Mouse (Mus musculus): Measurements from ENCODE around the gene Polr3gl.

Gene Polr3gl

DNA sequence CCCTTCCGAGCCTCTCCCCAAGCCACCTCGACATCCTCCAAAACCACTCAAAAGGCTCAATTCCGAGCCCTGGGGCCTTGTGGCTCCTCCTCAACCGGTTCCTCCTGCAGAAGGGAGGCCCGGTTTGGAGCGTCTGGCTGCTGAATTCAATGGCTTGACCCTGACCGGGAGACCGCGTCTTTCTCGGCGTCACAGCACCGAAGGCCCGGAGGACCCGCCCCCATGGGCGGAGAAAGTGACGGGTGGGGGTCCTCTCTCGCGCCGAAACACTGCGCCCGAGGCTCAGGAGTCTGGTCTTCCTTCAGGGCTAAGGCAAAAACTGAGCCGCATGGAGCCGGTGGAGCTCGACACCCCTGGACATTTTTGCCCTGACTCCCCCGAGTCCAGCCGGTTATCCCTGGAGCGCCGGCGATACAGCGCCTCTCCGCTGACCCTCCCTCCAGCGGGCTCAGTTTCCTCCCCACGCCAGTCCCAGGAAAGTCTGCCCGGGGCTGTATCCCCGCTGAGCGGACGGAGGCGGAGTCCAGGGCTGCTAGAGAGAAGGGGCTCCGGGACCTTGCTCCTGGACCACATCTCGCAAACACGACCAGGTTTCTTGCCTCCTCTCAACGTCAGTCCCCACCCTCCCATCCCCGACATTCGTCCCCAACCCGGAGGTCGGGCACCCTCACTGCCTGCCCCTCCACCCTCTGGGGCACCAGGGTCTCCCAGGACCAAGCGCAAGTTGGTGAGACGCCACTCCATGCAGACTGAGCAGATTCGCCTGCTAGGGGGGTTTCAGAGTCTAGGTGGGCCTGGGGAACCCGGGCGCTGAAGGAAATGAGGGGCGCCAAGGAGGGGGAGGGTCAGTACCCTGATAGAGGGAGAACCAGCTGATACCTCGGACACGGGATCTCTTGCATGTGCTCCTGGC is 4.4 kb upstream of the Polr3gl start:
- CTCF ChIA-PET = no interaction called here

DNA sequence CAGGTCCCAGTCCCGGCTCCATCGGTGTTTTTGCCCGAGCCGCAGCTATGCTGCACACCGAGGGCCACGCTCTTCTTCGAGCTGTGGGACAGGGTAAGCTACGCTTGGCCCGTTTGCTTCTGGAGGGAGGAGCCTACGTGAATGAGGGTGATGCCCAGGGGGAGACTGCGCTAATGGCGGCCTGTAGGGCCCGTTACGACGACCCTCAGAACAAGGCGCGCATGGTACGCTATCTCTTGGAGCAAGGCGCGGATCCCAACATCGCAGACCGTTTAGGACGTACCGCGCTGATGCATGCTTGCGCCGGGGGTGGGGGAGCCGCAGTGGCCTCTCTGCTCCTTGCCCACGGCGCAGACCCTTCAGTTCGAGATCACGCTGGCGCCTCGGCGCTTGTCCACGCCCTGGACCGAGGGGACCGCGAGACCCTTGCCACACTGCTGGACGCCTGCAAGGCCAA is 3.5 kb upstream of the Polr3gl start:
- CTCF ChIA-PET = interaction anchor here (0.6 to 1.1 kb wide), 2 partner anchors 43 to 55 kb away, joined by 3 to 4 read pairs; no protein-coding TSS in a partner anchor

DNA sequence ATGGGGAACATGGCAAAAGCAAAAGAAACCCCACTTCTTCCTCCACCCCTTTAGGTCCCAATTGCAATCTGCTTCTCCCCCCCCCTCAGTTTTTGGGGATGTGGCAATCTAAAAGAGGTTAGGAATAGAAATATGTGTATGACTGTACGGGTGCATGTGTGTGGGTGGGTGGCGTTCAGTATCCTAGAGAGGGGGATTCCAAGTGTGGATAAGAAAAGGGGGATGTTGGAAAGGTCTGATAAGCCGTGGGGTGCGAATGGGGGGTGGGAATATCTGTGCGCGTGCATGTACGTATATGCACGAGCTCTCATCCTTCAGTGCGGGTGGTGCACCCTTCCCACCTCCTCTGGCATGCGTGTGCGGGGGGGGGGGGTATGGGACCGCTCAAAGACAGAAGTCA is 2.9 kb upstream of the Polr3gl start:
- CTCF ChIA-PET = interaction anchor here (0.5 to 1.1 kb wide), 4 partner anchors 41 to 129 kb away, joined by 3 to 14 read pairs (median 4); no protein-coding TSS in a partner anchor

DNA sequence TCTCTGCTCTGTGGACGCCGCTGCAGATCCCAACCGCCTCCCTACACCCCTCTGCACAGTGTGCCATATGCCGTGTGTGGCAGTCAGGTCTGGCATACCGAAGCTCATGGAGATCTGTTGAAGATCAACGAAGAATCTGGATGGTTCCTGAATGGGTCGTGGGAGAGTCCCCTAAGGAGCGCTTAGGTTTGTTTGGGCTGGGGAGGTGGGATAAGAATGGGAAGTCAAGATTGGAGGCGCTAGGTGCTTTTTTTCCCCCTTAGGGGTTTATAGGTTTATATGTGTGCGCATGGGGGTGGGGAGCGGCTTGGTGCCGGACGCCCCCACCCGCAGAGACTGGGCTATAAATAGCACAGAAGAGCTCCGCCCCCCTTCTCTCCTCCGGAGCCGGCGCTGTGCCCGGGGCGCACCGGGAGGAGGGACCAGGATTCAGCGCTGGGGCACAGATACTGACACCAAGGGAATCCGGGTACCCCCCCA is 2.3 kb upstream of the Polr3gl start, which contains the start of gene Ankrd34a:
TSS of gene Ankrd34a (plus strand) at position 409 of the 480 bp plus-strand sequence.
- CTCF ChIA-PET = interaction anchor here (0.5 to 1.1 kb wide), 2 partner anchors 42 to 130 kb away, joined by 3 to 4 read pairs; no protein-coding TSS in a partner anchor

DNA sequence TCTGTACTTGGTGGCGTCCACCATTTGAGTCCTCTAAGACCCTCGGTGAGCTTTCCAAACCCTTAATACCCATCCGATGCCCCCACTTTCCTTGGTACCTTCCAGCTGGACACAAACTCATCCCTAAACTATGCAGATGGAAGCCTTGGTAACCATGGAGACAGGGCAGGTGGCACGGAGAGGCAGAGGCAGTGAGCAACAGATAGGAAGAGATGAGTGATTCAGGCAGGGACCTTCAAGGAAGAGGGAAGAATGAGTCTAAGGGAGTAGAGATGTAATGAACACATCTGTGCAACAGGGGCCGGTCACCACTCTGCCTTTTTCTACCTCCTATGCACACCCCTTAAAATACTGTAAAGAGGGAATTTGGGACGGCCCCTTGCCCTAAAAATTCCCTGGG is 1.7 kb upstream of the Polr3gl start:
- CTCF ChIA-PET = interaction anchor here (0.6 kb wide), 1 partner anchor 95 kb away, joined by 10 read pairs; no protein-coding TSS in a partner anchor

DNA sequence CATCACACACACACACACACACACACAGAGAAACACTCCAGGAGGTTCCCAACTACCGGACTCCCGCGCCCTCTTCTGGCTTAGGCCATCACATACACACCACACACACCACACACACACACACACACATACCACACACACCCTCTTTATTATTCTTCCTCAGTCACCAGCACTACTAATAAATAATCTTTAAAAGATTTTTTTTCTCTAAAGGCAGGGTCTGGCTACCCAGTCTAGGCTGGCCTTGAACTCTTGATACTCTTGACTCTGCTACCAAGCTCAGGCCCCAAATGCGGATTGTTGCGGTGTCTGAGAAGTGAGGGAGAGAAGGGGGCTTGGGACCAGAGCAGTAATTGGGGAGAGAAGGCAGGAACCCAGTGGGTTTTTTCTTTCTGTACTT is 870 bp upstream of the Polr3gl start:
- CTCF ChIA-PET = no interaction called here

DNA sequence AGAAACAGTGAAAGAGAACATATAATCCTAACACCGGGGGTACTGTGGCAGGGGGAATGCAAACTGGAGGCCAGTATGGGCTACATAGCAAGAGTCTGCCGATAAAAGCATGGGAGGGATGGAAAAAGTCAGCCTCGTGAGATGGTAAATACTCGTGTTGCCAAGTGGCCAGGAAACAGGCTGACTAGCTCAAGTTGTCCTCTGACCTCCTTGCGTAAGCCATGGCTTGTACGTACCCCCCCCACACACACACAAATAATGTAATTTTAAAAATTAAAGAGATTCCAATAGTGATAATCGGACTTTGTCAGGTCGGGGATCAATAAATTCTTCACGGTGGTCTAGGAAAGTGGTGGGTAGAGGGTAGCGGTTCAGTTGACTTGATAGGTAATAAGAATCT is 607 bp downstream of the Polr3gl start:
- CTCF ChIA-PET = interaction anchor here (0.6 kb wide), 1 partner anchor 427 kb away, joined by 3 read pairs; no protein-coding TSS in a partner anchor

DNA sequence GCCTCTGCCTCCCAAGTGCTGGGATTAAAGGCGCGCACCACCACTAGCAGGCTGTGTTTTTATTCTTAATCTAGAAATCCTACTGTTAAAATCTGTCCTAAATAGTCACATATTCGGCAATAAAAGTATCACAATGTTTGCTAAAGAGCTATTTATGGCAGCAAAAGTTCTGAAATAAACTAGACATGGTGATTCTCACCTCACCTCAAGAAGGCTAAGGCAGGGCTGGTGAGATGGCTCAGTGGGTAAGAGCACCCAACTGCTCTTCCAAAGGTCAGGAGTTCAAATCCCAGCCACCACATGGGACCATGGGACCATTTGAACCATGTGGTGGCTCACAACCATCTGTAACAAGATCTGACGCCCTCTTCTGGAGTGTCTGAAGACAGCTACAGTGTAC is 3.3 kb downstream of the Polr3gl start:
- CTCF ChIA-PET = no interaction called here

DNA sequence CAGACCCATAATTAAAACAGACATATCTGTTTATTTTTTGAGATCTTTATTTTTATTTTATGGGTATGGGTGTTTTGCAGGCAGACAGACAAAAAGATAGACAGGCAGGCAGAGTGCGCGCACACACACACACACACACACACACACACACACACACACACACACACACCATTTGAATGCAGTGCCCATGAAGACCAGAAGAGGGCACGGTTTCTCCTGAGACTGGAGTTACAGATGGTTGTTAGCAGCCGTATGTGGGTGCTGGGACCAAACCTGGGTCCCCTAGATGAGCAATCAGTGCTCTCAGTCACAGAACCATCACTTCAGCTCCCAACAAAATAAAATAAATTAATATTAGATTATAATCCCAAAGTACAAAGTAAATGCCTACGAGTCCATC is 10.6 kb downstream of the Polr3gl start:
- CTCF ChIA-PET = no interaction called here

DNA sequence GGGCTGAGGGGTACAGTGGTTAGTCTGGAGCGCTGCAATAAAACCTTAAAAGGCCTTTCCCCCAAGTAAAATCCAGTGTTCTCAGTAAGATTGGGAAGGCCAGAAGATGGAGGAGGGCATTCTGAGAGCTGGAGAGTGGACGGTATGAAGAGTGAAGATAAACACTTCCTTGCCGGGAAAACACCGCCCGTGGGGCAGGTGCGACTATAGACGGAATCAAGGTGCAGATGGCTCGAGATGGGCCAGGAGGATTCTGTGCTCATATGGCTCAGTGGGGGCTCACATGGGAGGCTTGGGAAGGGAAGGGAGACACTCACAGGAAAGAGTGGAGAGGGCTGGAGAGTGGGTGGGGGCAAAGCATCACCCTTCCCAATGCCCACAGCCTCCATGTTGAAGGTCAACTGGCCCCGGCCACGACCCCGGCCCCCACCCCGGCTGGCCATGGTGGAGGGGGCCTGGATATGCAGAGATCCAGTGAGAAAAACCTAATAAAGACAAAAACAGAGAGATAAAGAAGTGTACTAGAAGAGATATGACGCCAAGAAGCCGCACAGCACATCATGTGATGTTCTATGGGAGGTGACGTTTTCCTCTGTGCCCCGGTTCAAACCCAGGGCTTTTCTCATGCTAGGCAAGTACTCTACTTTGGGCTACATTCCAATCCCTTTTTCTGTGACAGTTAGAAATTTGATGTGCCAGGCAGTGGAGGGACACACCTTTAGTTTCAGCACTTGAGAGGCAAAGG is 12.0 kb downstream of the Polr3gl start:
- CTCF ChIA-PET = interaction anchor here (2.2 kb wide), 1 partner anchor 30 kb away, joined by 18 read pairs; no protein-coding TSS in a partner anchor

DNA sequence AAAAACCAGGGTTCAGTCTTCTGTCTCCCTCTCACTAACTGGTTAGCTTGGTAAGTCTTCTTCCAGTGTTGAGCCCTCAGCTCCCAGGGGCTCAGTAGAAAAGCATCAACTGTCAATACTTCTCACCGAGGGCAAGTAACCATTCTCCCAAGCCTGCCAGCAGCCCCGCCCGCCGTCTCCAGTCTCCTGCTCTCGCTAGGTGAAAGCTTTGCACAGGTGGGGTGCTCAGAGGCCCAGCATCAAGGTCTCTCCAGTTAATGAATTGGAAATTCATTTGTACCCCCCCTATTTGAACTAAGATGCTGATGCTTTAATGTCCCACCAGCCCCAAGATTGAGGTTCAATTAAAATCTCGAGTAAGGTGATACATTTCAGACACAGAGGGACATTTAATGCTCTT is 12.8 kb downstream of the Polr3gl start:
- CTCF ChIA-PET = interaction anchor here (0.7 to 2.2 kb wide), 4 partner anchors 21 to 35 kb away, joined by 3 to 18 read pairs (median 6); no protein-coding TSS in a partner anchor

DNA sequence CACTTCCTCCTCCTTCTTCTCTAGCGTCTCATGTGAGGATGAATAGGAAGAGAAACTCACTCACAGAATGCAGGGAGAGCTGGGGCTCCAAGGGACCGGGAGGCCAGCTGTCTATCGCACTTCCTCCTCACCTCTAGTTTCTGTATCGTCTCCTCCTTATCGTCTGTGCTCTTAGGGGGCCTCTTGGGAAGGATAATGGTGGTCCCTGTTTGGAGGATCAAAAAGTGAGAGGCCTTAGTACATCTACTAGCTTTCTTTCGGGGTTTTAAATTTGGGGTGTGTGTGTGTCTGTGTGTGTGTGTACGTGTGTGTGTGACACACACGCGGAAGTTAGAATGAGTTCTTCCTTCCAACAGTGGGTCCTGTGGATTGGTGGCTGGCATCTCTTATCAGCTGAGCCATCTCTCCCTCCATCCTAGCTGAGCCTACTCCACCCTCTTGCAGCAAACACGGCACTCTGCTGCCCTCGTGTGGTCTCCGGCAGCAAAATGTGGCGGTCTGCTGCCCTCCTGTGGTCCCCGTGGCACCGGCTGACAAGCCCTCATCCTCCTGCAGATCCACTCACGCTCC is 14.0 kb downstream of the Polr3gl start:
- CTCF ChIA-PET = interaction anchor here (0.5 to 2.2 kb wide), 6 partner anchors 13 to 60 kb away, joined by 3 to 18 read pairs (median 6); no protein-coding TSS in a partner anchor

DNA sequence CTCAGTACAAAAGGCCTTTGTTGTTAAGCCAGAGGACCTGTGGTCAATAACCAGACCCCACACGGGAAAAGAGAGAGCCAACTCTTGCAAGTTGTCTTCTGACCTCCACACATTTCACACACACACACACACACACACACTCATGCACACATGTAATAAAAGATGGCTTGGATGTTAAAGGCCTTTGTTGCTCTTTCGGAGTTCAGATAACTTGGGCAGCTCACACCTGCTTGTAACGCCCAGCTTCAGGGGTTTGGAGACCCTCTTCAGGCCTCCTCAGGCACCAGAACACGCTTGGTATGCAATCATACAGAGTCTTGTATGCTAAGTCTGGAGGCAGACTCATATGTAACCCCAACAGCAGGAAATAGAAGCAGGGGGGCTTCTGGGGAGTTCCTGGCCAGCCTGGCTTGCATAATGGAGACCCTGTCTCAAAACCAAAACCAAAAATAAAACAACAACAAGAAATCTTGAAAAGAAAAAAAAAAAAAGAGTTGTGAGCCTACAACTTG is 14.7 kb downstream of the Polr3gl start:
- CTCF ChIA-PET = interaction anchor here (0.7 to 2.2 kb wide), 3 partner anchors 12 to 269 kb away, joined by 4 to 18 read pairs (median 8); no protein-coding TSS in a partner anchor

DNA sequence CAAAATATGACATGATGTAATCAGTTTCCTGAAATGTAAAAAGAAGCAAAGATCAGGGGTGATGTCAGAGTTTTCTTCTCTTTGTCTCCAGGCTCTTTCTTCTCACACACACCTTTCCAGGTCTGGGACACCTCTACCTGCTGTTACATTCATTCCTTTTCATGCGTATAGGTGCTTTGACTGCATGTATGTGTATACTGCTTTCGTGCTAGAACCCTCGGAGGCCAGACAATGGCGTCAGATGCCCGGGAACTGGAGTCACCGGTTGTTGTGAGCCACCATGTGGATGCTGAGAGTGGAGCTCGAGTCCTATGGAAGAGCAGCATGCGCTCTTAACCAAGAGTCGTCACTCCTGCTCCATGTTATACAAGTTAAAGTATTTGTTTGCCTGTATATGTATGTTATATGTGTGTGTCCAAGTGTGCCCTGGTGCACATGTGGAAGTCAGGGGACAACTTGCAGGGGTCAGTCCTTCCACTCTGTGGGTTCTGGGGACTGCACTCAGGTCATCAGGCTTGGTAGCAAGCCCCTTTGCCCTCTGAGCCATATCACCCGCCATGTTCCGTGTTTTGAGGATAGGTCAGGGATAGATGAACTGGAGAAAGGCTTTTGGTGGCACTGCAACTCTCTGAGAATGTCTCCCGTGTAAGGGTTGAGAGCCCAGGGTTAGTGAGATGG is 15.3 kb downstream of the Polr3gl start:
- CTCF ChIA-PET = interaction anchor here (0.6 to 0.7 kb wide), 2 partner anchors 270 to 614 kb away, joined by 4 to 5 read pairs; no protein-coding TSS in a partner anchor

DNA sequence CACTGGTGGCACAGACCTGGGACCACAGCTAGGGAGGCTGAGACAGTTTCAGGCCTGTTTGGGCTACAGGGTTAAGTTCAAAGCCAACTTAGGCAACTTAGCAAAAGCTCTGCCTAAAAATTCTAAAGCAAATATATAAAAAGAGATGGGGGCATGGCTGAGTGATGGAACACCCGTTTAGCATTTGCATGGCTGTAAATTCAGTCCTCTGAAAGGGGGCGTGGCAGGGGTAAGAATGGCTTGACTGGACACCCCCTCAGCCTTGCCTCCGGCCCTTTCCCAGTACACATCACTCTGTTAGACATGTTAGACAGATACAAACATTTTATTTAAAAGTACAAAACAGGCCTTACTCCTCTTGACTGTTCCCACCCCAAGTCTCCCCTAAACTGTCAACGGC is 16.4 kb downstream of the Polr3gl start:
- CTCF ChIA-PET = interaction anchor here (0.9 to 1.7 kb wide), 3 partner anchors 15 to 76 kb away, joined by 3 to 5 read pairs (median 4); no protein-coding TSS in a partner anchor

DNA sequence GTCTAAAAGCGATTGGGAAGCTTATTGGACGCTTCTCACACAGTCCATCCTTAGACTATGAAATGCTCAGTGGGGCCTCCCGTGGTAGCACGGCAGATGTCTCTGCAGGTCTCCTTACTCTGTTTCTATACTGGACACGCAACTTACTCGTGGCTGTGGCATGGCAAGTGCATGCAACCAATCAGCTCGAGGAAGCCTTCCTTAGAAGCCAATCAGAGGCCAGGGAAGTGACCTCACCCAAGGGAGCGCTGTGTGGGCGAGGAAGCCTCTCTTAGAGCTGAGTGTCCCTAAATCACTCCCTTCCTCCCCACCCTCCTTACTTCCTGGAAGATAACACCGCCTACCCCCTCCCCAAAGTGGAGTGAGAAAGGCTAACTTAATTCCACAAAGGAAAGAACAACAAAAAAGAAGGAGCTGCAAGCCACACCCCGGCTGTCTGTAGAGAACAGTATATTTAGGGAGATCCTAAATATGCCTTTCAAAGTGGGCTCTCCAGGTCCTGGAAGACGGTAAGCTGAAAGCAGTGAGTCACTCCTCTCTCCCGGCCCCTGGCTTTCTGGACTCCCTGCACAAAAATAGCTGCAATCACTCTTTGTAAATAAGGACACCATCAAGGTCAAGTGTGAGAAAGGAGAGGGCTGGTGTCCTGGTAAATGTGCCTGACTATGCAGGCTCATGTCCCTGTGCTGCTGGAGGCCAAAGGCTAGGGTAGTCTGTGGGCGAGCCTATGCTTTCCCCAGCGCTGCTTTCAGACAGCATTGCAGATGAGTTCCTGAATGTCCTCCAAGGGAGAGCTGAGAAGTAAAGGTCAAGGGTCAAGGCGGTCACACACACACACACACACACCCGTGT is 17.1 kb downstream of the Polr3gl start, which contains the start of gene Gm16253:
TSS of gene Gm16253 (plus strand) at position 295 of the 852 bp plus-strand sequence.
- CTCF ChIA-PET = interaction anchor here (0.6 to 1.7 kb wide), 5 partner anchors 14 to 442 kb away, joined by 3 to 5 read pairs (median 4); partner anchors contain the start of gene Txnip

DNA sequence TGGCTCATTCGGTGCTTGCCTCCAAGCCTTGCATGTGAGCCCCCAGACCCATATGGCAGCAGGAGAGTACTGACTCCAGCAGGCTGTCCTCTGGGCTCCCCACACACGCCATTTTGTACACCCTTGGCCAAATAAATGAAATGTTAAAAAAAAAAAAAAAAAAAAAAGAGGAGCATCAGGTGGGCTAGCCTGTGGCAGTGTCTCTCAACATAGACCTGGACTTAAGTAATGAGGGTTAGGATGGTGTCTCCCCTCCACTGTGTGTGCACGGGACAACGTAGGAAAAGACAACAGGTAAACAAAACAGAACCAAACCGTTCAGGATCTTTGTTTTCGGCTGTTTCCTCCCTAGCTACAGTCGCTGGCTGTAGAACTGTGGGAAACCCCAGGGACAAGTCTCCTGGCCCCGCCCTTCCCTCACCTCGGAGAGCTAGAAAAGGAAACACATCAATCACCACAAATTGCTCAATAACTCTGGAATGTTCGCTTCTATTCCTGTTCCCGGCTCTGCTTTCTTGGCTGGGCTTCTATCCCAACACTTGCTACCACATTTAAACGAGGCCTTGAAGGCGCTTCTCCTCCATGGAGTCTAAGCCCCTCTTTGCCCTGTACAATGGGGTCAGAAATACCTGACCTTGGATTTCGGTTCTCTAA is 17.8 kb downstream of the Polr3gl start:
- CTCF ChIA-PET = interaction anchor here (0.6 to 1.7 kb wide), 4 partner anchors 13 to 441 kb away, joined by 4 to 5 read pairs (median 4); partner anchors contain the start of gene Txnip

DNA sequence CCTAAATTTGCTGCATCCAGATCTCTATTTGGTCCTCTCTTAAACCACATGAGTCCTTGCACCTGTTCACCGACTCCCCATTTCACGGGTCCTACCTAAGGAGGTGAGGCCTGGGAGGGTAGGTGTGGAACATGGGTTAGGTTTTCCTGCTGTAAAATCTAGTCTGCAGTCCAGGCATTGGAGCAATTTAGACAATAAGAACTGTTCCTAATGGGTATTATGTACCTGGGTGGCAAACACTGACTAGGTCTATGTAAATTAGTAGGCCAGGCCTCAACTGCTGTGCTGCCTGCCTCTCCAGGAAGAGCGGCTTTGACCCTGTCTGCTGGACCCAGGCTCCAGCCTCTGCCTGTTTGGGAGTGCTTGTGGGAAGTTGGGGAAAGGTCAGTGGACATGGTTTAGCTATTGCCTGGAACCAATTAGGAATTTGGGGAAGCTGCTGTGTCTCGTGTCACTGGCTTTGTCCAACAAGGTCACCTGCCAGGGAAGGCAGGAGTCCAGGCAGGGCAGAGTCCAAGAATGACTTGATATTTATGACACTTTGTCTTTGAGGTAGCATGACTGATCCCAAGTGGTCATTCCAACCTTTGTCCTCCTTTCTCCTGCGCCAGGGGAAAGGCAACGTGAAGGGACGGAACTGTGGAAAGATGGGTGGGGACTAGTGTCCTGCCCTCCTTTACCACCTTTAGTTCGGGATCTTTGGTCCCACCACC is 18.6 kb downstream of the Polr3gl start:
- CTCF ChIA-PET = no interaction called here

Measured in spleen, embryonic (tissue).